In genomic region chr11:23803136-23803535, GRCm38 (mm10) we compare ENCODE assay signal across 25 mouse cellular contexts.
"Had no signal": no experiment of that assay in that cellular context is flagged by ENCODE, and none has a peak within 500 bp of the region (broad histone marks: within the 10 kb centered on the region; RNA-seq: fewer than 3 reads in every experiment).

No protein-coding gene starts in this region.

- H3K4me2 ChIP-seq: heart, embryonic 12.5 days; hindbrain, embryonic 13.5 days; hindbrain, embryonic 15.5 days; kidney, embryonic 15.5 days; limb, embryonic 13.5 days; limb, embryonic 15.5 days; liver, embryonic 13.5 days; liver, embryonic 15.5 days had no signal

- ATAC-seq: hindbrain, postnatal 0 days; intestine, embryonic 16.5 days had no signal

- H3K36me3 ChIP-seq: heart, embryonic 10.5 days; heart, embryonic 12.5 days; hindbrain, embryonic 13.5 days; hindbrain, embryonic 15.5 days; kidney, embryonic 15.5 days; limb, embryonic 13.5 days; limb, embryonic 15.5 days; liver, embryonic 13.5 days; liver, embryonic 15.5 days had no signal

- H3K27ac ChIP-seq: gastrocnemius, adult 2 months; heart, embryonic 10.5 days; hindbrain, embryonic 13.5 days; hindbrain, embryonic 15.5 days; hindbrain, postnatal 0 days; kidney, embryonic 15.5 days; kidney, postnatal 0 days; limb, embryonic 13.5 days; limb, embryonic 15.5 days; liver, embryonic 13.5 days; liver, embryonic 15.5 days had no signal

- H3K4me3 ChIP-seq: gastrocnemius, adult 2 months; heart, embryonic 10.5 days; heart, embryonic 12.5 days; hindbrain, embryonic 13.5 days; hindbrain, embryonic 15.5 days; kidney, embryonic 15.5 days; limb, embryonic 13.5 days; limb, embryonic 15.5 days; liver, embryonic 13.5 days; liver, embryonic 15.5 days had no signal

- H3K4me1 ChIP-seq: heart, embryonic 12.5 days; hindbrain, embryonic 13.5 days; hindbrain, embryonic 15.5 days; kidney, embryonic 15.5 days; limb, embryonic 13.5 days; limb, embryonic 15.5 days; liver, embryonic 13.5 days; liver, embryonic 15.5 days had no signal

- H3K9ac ChIP-seq: heart, embryonic 12.5 days; hindbrain, embryonic 13.5 days; hindbrain, embryonic 15.5 days; kidney, embryonic 15.5 days; limb, embryonic 13.5 days; limb, embryonic 15.5 days; liver, embryonic 13.5 days; liver, embryonic 15.5 days had no signal

- DNase-seq: gastrocnemius, adult 2 months; gastrocnemius, postnatal 10 days; gastrocnemius, postnatal 25 days; heart, adult 18-20 months; heart, postnatal 10 days; kidney, adult 11 months; kidney, adult 2 months; kidney, adult 9 months; kidney, postnatal 14 days; kidney, postnatal 36 days; layer of hippocampus, adult 9-11 months; layer of hippocampus, postnatal 36 days; left cerebral cortex, postnatal 4 days; liver, embryonic 13.5 days had no signal

- H3K9me3 ChIP-seq: heart, embryonic 10.5 days; heart, embryonic 12.5 days; hindbrain, embryonic 13.5 days; hindbrain, embryonic 15.5 days; kidney, embryonic 15.5 days; limb, embryonic 13.5 days; limb, embryonic 15.5 days; liver, embryonic 13.5 days; liver, embryonic 15.5 days had no signal

- H3K27me3 ChIP-seq: heart, embryonic 12.5 days; hindbrain, embryonic 13.5 days; hindbrain, embryonic 15.5 days; kidney, embryonic 15.5 days; limb, embryonic 13.5 days; limb, embryonic 15.5 days; liver, embryonic 13.5 days; liver, embryonic 15.5 days had no signal
